Mouse (Mus musculus) hindbrain, embryonic 10.5 days (tissue): ENCODE data around the gene Eif3i. TPM values are rescaled to one million over a fixed set of nuclear protein-coding genes. Genes with fewer than 3 reads are reported as not detected.

ENCODE experiments used
- DNase-seq: peaks from one replicate; pipeline ENCODE4 v3.0.0-alpha.2; 2017; ENCODE audit warnings: low spot score
- H3K27ac ChIP-seq: fragments of 300-500 bp; sonication (generic); 2 replicates; pipeline ENCODE4 v1.5.1; 2016; ENCODE audit warnings: mild to moderate bottlenecking, moderate library complexity
- H3K27me3 ChIP-seq: fragments of 300-500 bp; sonication (generic); 2 replicates; pipeline ENCODE4 v1.6.1; 2016; ENCODE audit warnings: mild to moderate bottlenecking; ENCODE audit not compliant: poor library complexity, insufficient read depth, severe bottlenecking
- H3K36me3 ChIP-seq: fragments of 300-500 bp; sonication (generic); 2 replicates; pipeline ENCODE4 v1.6.1; 2016; ENCODE audit warnings: mild to moderate bottlenecking, moderate library complexity
- H3K4me1 ChIP-seq: fragments of 300-500 bp; sonication (generic); replicated peaks from 2 replicates; pipeline ENCODE4 v1.6.1; 2016; ENCODE audit warnings: mild to moderate bottlenecking
- H3K4me3 ChIP-seq: fragments of 300-500 bp; sonication (generic); 2 replicates; pipeline ENCODE4 v1.5.1; 2016; ENCODE audit warnings: mild to moderate bottlenecking, moderate library complexity
- H3K9me3 ChIP-seq: fragments of 300-500 bp; sonication (generic); 2 replicates; pipeline ENCODE4 v1.6.1; 2016; ENCODE audit warnings: mild to moderate bottlenecking, moderate library complexity
- WGBS: fragments of 180-500 bp; shearing (Covaris S2); methylation state at CpG from one replicate; pipeline ENCODE4 v1.1.7; 2016; 5-methylcytosine and 5-hydroxymethylcytosine counted together
- polyA plus RNA-seq: library from polyadenylated mRNA; unstranded; fragments of >200 nt; fragmentation: Nextera tagmentation; extraction: Ambion mirVana; gene quantifications from 2 replicates; pipeline ENCODE4 v1.2.1, GENCODE M21; 2016

Gene Eif3i
- polyA plus RNA-seq, 1 experiment from 2014 or later = 268 TPM

GRCm38 (mm10) chr4:129615801-129616290, 15.4 kb upstream of the Eif3i start:
- WGBS = 89% methylated on average over 9 of the region's 9 CpGs
- no peak overlapping the region for H3K27ac ChIP-seq
- H3K4me1 ChIP-seq = peaks cover 17% of the 10 kb centered on the region
- H3K4me3 ChIP-seq = no peak overlapping the region
- no peaks in the 10 kb centered on the region for H3K9me3 ChIP-seq
- H3K36me3 ChIP-seq = peaks cover 28% of the 10 kb centered on the region
- no peaks in the 10 kb centered on the region for H3K27me3 ChIP-seq
- DNase-seq = no peak

GRCm38 (mm10) chr4:129614093-129614492, 13.6 kb upstream of the Eif3i start, which contains the start of gene Dcdc2b:
TSS of gene Dcdc2b (minus strand) at chr4:129614257.
- no peaks in the 10 kb centered on the region for H3K9me3 ChIP-seq
- H3K4me3 ChIP-seq = no peak within 1 kb of the TSS
- peaks cover 34% of the 10 kb centered on the region for H3K36me3 ChIP-seq
- H3K4me1 ChIP-seq = peaks cover 14% of the 10 kb centered on the region
- H3K27ac ChIP-seq = no peak within 1 kb of the TSS
- WGBS = 90% methylated on average over 6 of the region's 6 CpGs
- no peaks in the 10 kb centered on the region for H3K27me3 ChIP-seq
- no peak for DNase-seq

DNA sequence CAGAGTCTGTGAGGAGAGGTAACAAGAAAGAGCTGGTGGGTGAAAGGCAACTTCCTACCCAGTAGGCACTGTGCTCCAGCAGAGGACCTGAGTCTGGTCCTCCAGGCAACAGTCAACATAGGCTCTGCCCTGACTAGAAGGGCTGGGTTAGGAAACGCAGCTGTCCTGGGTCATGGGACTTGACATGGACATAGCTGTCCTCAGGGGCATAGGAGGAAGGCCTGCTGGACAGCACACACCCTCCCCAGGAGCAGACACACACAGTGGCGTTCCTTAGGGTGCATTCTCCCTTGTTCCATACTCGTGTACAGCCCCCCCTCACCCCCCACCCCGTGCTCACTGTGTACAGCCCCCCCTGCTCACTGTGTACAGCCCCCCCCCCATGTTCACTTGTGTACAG, 10.0 kb upstream of the Eif3i start:
- H3K27me3 ChIP-seq = no peaks in the 10 kb centered on the region
- H3K4me1 ChIP-seq = no peaks in the 10 kb centered on the region
- H3K9me3 ChIP-seq = no peaks in the 10 kb centered on the region
- no peak overlapping the region for H3K4me3 ChIP-seq
- WGBS = 72% methylated on average over 4 of the region's 4 CpGs
- no peak for DNase-seq
- H3K36me3 ChIP-seq = peaks cover 44% of the 10 kb centered on the region
- no peak overlapping the region for H3K27ac ChIP-seq

DNA sequence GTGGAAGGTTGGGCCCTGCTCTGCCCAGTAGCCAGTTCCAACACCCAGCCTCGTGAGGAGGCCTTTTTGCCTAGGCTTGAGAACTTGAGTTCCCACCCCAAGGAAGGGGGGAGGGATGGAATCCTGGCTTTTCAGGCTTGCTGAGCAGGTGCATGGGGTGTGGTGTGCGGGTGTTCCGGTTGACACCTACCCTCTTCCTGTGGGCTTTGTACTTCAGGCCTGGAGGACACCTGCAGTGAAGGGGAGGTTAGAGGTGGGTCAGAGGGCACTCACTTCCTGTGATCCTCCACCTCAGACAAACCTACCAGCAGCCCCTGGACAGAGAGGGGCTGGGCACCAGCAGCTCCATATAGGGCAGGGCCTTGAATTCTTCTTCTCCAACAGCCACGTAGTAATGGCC, 9.6 kb upstream of the Eif3i start:
- no peak for DNase-seq
- Histone ChIP-seq H3K27ac (no peak overlapping the region), H3K9me3 (no peaks in the 10 kb centered on the region), H3K27me3 (no peaks in the 10 kb centered on the region), H3K4me3 (no peak overlapping the region), H3K4me1 (no peaks in the 10 kb centered on the region), H3K36me3 (peaks cover 48% of the 10 kb centered on the region)
- WGBS = 78% methylated on average over 4 of the region's 4 CpGs

- H3K4me3 ChIP-seq = no peak overlapping the region
- 0 out of 2 replicates have a peak overlapping the region, but pooled peaks have one; percentile 37 for H3K27ac ChIP-seq
- DNase-seq = no peak
- no peaks in the 10 kb centered on the region for H3K27me3 ChIP-seq
- no peaks in the 10 kb centered on the region for H3K9me3 ChIP-seq
- H3K4me1 ChIP-seq = no peaks in the 10 kb centered on the region
- H3K36me3 ChIP-seq = peaks cover 54% of the 10 kb centered on the region
- WGBS = 84% methylated on average over 12 of the region's 12 CpGs
These were observed 8.7 kb upstream of the Eif3i start for GRCm38 (mm10) chr4:129609139-129609631.

GRCm38 (mm10) chr4:129608426-129609025, 8.1 kb upstream of the Eif3i start:
- peak overlapping the region; percentile 19; the same call in 1 of the 2 replicates for H3K27ac ChIP-seq
- H3K9me3 ChIP-seq = no peaks in the 10 kb centered on the region
- WGBS = 42% methylated on average over 7 of the region's 7 CpGs
- H3K4me1 ChIP-seq = no peaks in the 10 kb centered on the region
- 0 out of 2 replicates have a peak overlapping the region, but pooled peaks have one; percentile 7 for H3K4me3 ChIP-seq
- no peaks in the 10 kb centered on the region for H3K27me3 ChIP-seq
- H3K36me3 ChIP-seq = peaks cover 60% of the 10 kb centered on the region
- peak; percentile 86 for DNase-seq

- DNase-seq = no peak
- H3K9me3 ChIP-seq = no peaks in the 10 kb centered on the region
- H3K4me3 ChIP-seq = no peak overlapping the region
- no peaks in the 10 kb centered on the region for H3K27me3 ChIP-seq
- H3K27ac ChIP-seq = no peak overlapping the region
- peaks cover 41% of the 10 kb centered on the region for H3K36me3 ChIP-seq
- peaks cover 25% of the 10 kb centered on the region for H3K4me1 ChIP-seq
- 86% methylated on average over 4 of the region's 4 CpGs for WGBS
These were observed 11.6 kb downstream of the Eif3i start for GRCm38 (mm10) chr4:129588865-129589264.

DNA sequence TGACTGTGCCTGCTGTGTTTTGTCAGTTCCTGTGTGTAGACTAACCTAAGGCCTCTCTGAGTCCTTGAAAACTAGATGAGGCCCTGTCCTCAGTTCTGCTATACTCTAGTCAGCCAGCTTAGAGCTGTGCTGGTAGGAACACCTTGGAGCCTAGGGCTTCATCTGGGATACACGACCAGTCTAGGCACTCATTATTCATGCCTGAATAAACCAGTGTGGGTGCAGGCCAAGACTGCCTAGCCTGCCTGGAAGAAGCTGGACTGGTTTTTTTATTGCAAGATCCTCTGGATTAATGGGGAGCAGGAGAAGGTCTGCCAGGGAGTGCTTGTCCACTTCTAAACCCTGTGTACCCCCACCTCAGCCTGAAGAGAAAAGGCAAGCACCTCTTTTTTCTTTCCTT, 13.5 kb downstream of the Eif3i start:
- H3K4me3 ChIP-seq = no peak overlapping the region
- no peak overlapping the region for H3K27ac ChIP-seq
- peaks cover 18% of the 10 kb centered on the region for H3K4me1 ChIP-seq
- no peak for DNase-seq
- H3K27me3 ChIP-seq = no peaks in the 10 kb centered on the region
- H3K36me3 ChIP-seq = peaks cover 21% of the 10 kb centered on the region
- 47% methylated on average over 1 of the region's 1 CpGs for WGBS
- no peaks in the 10 kb centered on the region for H3K9me3 ChIP-seq

DNA sequence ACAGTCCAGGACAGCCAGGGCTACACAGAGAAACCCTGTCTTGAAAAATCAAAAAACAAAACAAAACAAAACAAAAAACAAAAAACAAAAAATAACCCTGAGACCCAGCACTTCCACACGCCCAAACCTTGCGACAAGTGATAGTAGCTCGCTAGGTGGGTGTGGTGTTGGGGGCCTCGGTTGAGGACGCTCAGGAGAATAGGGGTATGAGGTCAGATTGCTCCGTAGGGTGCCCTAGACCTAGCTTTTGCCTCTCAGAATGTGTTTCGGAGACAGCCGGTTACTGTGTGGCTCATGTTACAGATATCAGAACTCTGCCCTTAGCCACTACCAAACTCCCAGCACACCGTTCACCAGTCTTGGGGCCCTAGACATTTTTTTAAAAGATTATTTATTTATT, 14.7 kb downstream of the Eif3i start:
- Histone ChIP-seq H3K4me3 (peak overlapping the region; percentile 58), H3K27me3 (no peaks in the 10 kb centered on the region), H3K36me3 (peaks cover 10% of the 10 kb centered on the region), H3K27ac (peak overlapping the region; percentile 62; the same call in 1 of the 2 replicates), H3K4me1 (peaks cover 18% of the 10 kb centered on the region), H3K9me3 (no peaks in the 10 kb centered on the region)
- no peak for DNase-seq
- 75% methylated on average over 9 of the region's 9 CpGs for WGBS

DNA sequence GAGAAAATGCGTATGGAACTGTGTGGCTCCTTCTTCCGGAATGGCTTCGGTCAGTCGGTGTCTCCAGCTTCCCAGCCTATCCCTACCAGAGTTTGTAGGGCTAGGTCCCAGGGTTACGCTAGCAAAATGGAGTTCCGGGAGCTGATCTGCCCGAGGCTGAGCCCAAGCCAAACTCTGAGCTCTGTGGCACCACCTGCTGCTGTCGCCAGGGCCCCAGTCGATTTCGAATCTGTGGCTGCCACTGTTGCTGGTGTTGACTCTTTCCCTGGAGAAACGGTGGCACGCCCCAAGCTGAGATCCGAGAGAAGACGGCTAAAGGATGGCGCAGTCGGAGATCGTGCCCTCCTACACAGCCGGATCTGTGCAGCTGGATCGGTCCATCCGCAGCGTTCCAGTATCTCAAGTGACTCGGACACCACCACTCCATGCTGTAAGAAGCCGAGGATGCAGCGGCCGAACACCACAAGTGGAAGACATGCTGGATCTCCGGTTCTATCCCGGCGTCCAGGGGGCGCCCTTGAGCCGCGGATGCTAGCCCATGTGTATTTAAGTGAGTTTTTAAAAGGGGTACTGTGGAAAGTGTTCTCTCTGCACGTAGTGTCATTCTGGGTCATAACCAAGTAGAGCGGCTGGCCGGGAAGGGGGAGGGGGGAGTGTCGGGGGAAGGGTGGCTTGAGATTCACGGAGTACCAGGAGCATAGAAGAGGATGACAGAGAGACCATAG, 15.4 kb downstream of the Eif3i start:
- 2% methylated on average over 36 of the region's 36 CpGs for WGBS
- no peaks in the 10 kb centered on the region for H3K9me3 ChIP-seq
- no peaks in the 10 kb centered on the region for H3K27me3 ChIP-seq
- peaks cover 2% of the 10 kb centered on the region; the same call in 1 of the 2 replicates for H3K36me3 ChIP-seq
- H3K4me1 ChIP-seq = peaks cover 18% of the 10 kb centered on the region
- peak; percentile 86 for DNase-seq
- peak overlapping the region; percentile 72 for H3K27ac ChIP-seq
- H3K4me3 ChIP-seq = peak overlapping the region; percentile 58

DNA sequence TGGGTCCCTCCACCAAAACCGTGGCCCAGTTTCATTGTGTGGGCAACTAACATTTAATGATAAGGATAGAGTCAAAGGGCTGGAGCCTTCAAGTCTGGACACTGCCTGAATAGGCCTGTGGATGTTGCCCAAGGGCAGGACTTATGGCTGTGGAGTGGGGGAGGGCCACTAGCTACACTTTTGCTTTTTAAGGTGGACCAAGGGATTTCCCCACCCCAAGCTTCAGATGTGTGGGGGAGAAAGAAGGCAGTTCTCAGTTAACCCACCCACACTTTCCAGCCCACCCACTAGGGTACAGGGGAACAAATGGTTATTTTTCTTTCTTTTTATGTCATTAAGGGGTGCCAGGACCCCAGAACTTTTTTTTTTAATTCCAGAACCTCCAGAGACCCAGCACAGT, 16.1 kb downstream of the Eif3i start:
- peak overlapping the region; percentile 58 for H3K4me3 ChIP-seq

DNA sequence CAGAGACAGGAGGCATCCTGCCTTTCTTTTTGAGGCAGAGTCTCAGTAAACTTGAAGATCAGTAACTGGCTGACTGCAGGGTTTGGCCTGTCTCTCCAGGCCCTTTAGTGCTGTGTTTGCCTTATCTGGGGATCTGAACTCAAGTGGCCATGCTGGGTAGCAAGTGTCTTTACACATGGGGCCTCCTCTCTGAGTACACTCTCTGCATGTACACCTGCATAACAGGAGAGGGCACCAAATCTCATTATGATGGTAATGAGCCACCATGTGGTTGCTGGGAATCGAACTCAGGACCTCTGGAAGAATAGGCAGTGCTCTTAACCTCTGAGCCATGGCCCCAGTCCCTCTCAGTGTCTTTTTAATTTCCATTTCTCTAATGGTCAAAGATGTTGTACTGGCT, 18.2 kb downstream of the Eif3i start:
- DNase-seq = no peak
- peaks cover 21% of the 10 kb centered on the region for H3K4me1 ChIP-seq
- 81% methylated on average over 1 of the region's 1 CpGs for WGBS
- H3K27me3 ChIP-seq = 0 out of 2 replicates have a peak, but pooled peaks cover 5% of the 10 kb centered on the region
- no peak overlapping the region for H3K27ac ChIP-seq
- H3K36me3 ChIP-seq = no peaks in the 10 kb centered on the region
- no peaks in the 10 kb centered on the region for H3K9me3 ChIP-seq
- H3K4me3 ChIP-seq = no peak overlapping the region

More for the DNA sequence above, 16.1 kb downstream of the Eif3i start:
- Histone ChIP-seq H3K9me3 (no peaks in the 10 kb centered on the region), H3K36me3 (no peaks in the 10 kb centered on the region), H3K4me1 (peaks cover 18% of the 10 kb centered on the region), H3K27ac (peak overlapping the region; percentile 72), H3K27me3 (no peaks in the 10 kb centered on the region)
- 73% methylated on average over 1 of the region's 1 CpGs for WGBS
- no peak for DNase-seq

GRCm38 (mm10) chr4:129580347-129580746, 20.1 kb downstream of the Eif3i start:
- WGBS = 83% methylated on average over 7 of the region's 7 CpGs
- H3K27ac ChIP-seq = no peak overlapping the region
- no peak overlapping the region for H3K4me3 ChIP-seq
- no peaks in the 10 kb centered on the region for H3K9me3 ChIP-seq
- peaks cover 5% of the 10 kb centered on the region; the same call in 1 of the 2 replicates for H3K27me3 ChIP-seq
- no peak for DNase-seq
- no peaks in the 10 kb centered on the region for H3K36me3 ChIP-seq
- H3K4me1 ChIP-seq = peaks cover 23% of the 10 kb centered on the region
